Comparison of ENCODE assay signal across 18 mouse cellular contexts in genomic region chr6:12833358-12833757, GRCm38 (mm10).
DNase-seq lines count a peak whose midpoint lies in the region; ATAC-seq and TF ChIP-seq lines count a peak whose summit lies in the region.
"Had no signal": no experiment of that assay in that cellular context is flagged by ENCODE, and none has a peak within 500 bp of the region (broad histone marks: within the 10 kb centered on the region; RNA-seq: fewer than 3 reads in every experiment).

No protein-coding gene starts in this region.

- no peak for TF ChIP-seq POLR2A in lung, adult 2 months (IDR thresholded peaks at IDR 0.05; ENCODE audit: borderline replicate concordance, extremely low read depth, low read depth, low read length)

- DNase-seq in forebrain, embryonic 11.5 days (ENCODE audit: low spot score), result no peak
- DNase-seq in forebrain, embryonic 10.5 days (ENCODE audit: extremely low spot score, low spot score), result no peak
- DNase-seq in Muller cell, postnatal 12 days (ENCODE audit: inconsistent ontology term), result peak; percentile 73
- no peak for DNase-seq in gastrocnemius, adult 18-20 months (ENCODE audit: low spot score)
- DNase-seq in lung, adult 2 months, result no peak
- DNase-seq in liver, result no peak
- DNase-seq: adrenal gland, postnatal 10 days; cerebellum, adult 2 months; cerebellum, postnatal 36 days; kidney, adult 11 months; right cerebral cortex, adult 18-20 months had no signal

- no peak overlapping the region for H3K27ac ChIP-seq in forebrain, embryonic 11.5 days (ENCODE audit: low read depth, low read length)
- H3K27ac ChIP-seq in forebrain, embryonic 10.5 days, result no peak overlapping the region
- no peak overlapping the region for H3K27ac ChIP-seq in forebrain, embryonic 16.5 days (ENCODE audit: low read length)
- H3K27ac ChIP-seq in midbrain, embryonic 13.5 days, result 0 out of 2 replicates have a peak overlapping the region, but pooled peaks have one; percentile 30
- H3K27ac ChIP-seq: embryonic facial prominence, embryonic 15.5 days; limb, embryonic 15.5 days; neural tube, embryonic 12.5 days; stomach, postnatal 0 days had no signal

- H3K27me3 ChIP-seq in forebrain, embryonic 11.5 days (ENCODE audit: control insufficient read depth, insufficient read depth, low read length), result no peaks in the 10 kb centered on the region
- H3K27me3 ChIP-seq in forebrain, embryonic 10.5 days (ENCODE audit: poor library complexity, severe bottlenecking), result no peaks in the 10 kb centered on the region
- H3K27me3 ChIP-seq in forebrain, embryonic 16.5 days (replicated peaks; ENCODE audit: control insufficient read depth, insufficient read depth, low read length), result no peaks in the 10 kb centered on the region
- H3K27me3 ChIP-seq in midbrain, embryonic 13.5 days, result no peaks in the 10 kb centered on the region
- H3K27me3 ChIP-seq: embryonic facial prominence, embryonic 15.5 days; limb, embryonic 15.5 days; neural tube, embryonic 12.5 days; Patski had no signal

- peak; percentile 76; the same call in 1 of the 2 replicates for ATAC-seq in forebrain, embryonic 11.5 days (replicated peaks; ENCODE audit: low FRiP score)
- ATAC-seq in forebrain, embryonic 16.5 days, result peak; percentile 87
- peak; percentile 80 for ATAC-seq in midbrain, embryonic 13.5 days
- ATAC-seq: Patski had no signal

- H3K9ac ChIP-seq in forebrain, embryonic 11.5 days (ENCODE audit: low read length), result no peak overlapping the region
- H3K9ac ChIP-seq in forebrain, embryonic 16.5 days (replicated peaks; ENCODE audit: low read depth, low read length), result no peak overlapping the region
- H3K9ac ChIP-seq in midbrain, embryonic 13.5 days (replicated peaks), result no peak overlapping the region
- H3K9ac ChIP-seq: embryonic facial prominence, embryonic 15.5 days; limb, embryonic 15.5 days; neural tube, embryonic 12.5 days had no signal

- H3K4me2 ChIP-seq in forebrain, embryonic 11.5 days (ENCODE audit: low read depth, low read length, severe bottlenecking), result no peak overlapping the region
- no peak overlapping the region for H3K4me2 ChIP-seq in forebrain, embryonic 16.5 days (ENCODE audit: low read length)
- no peak overlapping the region for H3K4me2 ChIP-seq in midbrain, embryonic 13.5 days (replicated peaks)
- H3K4me2 ChIP-seq: embryonic facial prominence, embryonic 15.5 days; limb, embryonic 15.5 days; neural tube, embryonic 12.5 days had no signal

- H3K36me3 ChIP-seq in forebrain, embryonic 11.5 days (ENCODE audit: control insufficient read depth, insufficient read depth, low read length), result no peaks in the 10 kb centered on the region
- H3K36me3 ChIP-seq in forebrain, embryonic 10.5 days (replicated peaks), result no peaks in the 10 kb centered on the region
- no peaks in the 10 kb centered on the region for H3K36me3 ChIP-seq in forebrain, embryonic 16.5 days (ENCODE audit: control insufficient read depth, insufficient read depth)
- no peaks in the 10 kb centered on the region for H3K36me3 ChIP-seq in midbrain, embryonic 13.5 days
- H3K36me3 ChIP-seq: embryonic facial prominence, embryonic 15.5 days; limb, embryonic 15.5 days; neural tube, embryonic 12.5 days had no signal

- H3K9me3 ChIP-seq in forebrain, embryonic 11.5 days (ENCODE audit: control insufficient read depth, low read length), result no peaks in the 10 kb centered on the region
- H3K9me3 ChIP-seq in forebrain, embryonic 10.5 days, result no peaks in the 10 kb centered on the region
- H3K9me3 ChIP-seq in forebrain, embryonic 16.5 days (ENCODE audit: control insufficient read depth, low read length), result no peaks in the 10 kb centered on the region
- no peaks in the 10 kb centered on the region for H3K9me3 ChIP-seq in midbrain, embryonic 13.5 days
- H3K9me3 ChIP-seq: embryonic facial prominence, embryonic 15.5 days; limb, embryonic 15.5 days; neural tube, embryonic 12.5 days had no signal

- TF ChIP-seq CTCF in lung, adult 2 months (IDR thresholded peaks at IDR 0.05; ENCODE audit: insufficient read depth, low read length), result no peak

- 24% methylated on average over 5 of the region's 5 CpGs for WGBS in forebrain, embryonic 11.5 days
- WGBS in forebrain, embryonic 10.5 days, result 26% methylated on average over 5 of the region's 5 CpGs
- 16% methylated on average over 5 of the region's 5 CpGs for WGBS in forebrain, embryonic 16.5 days
- WGBS in midbrain, embryonic 13.5 days, result 25% methylated on average over 5 of the region's 5 CpGs
- WGBS in lung, adult 2 months, result 66% methylated on average over 5 of the region's 5 CpGs

- no peaks in the 10 kb centered on the region for H3K4me1 ChIP-seq in forebrain, embryonic 11.5 days (replicated peaks; ENCODE audit: control insufficient read depth, insufficient read depth, low read length)
- H3K4me1 ChIP-seq in forebrain, embryonic 10.5 days, result peaks cover 18% of the 10 kb centered on the region; the same call in 1 of the 2 replicates
- no peaks in the 10 kb centered on the region; the same call in 1 of the 2 replicates for H3K4me1 ChIP-seq in forebrain, embryonic 16.5 days (replicated peaks; ENCODE audit: control insufficient read depth, insufficient read depth, low read length)
- H3K4me1 ChIP-seq in midbrain, embryonic 13.5 days (replicated peaks), result peaks cover 6% of the 10 kb centered on the region; the same call in 1 of the 2 replicates
- H3K4me1 ChIP-seq in lung, adult 2 months (ENCODE audit: control insufficient read depth, insufficient read depth, low read length), result no peaks in the 10 kb centered on the region
- H3K4me1 ChIP-seq: embryonic facial prominence, embryonic 15.5 days; limb, embryonic 15.5 days; neural tube, embryonic 12.5 days had no signal

- H3K4me3 ChIP-seq in forebrain, embryonic 11.5 days (ENCODE audit: low read depth, low read length), result no peak overlapping the region
- no peak overlapping the region for H3K4me3 ChIP-seq in forebrain, embryonic 10.5 days
- no peak overlapping the region for H3K4me3 ChIP-seq in forebrain, embryonic 16.5 days (replicated peaks; ENCODE audit: low read length)
- no peak overlapping the region for H3K4me3 ChIP-seq in midbrain, embryonic 13.5 days (replicated peaks)
- no peak overlapping the region for H3K4me3 ChIP-seq in lung, adult 2 months (replicated peaks; ENCODE audit: extremely low read depth, low read depth, low read length)
- H3K4me3 ChIP-seq: embryonic facial prominence, embryonic 15.5 days; limb, embryonic 15.5 days; neural tube, embryonic 12.5 days had no signal
